ENCODE assay signal across 10 mouse cellular contexts in the genomic region with DNA sequence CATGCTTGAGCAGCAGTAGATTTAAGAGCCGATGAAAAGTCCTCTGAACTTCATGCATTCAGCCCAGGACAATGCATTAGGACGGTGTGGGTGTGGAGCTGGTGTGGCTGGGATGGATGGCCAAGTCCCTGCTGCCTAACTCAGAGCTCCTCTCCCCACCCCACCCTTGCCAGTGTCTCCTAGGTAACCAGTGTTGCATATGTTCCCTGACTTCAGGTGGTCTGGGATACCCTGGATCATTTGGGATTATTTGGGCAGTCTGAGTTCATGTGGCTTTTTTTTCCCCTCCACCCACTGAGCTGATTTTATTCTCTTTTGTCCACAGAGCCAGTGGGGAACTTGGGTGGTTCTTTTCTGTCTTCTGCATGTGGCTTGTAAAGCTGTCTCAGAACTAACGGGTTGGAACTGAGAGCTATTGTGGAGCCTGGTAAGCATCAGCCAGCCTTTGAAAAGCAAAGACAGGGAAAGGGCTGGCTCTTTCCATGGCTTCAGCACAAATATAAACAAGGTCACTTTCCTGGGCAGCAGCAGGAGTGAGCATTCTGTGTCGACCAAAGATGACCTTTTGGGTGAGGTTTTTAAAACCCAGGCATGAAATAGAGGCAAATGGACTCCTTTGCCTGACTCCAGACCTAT.
A peak's percentile ranks its signal among the peaks of the same experiment; 100 is the strongest.
DNase-seq lines count a peak whose midpoint lies in the region; ATAC-seq and TF ChIP-seq lines count a peak whose summit lies in the region.
"Had no signal": no experiment of that assay in that cellular context is flagged by ENCODE, and none has a peak within 500 bp of the region (broad histone marks: within the 10 kb centered on the region; RNA-seq: fewer than 3 reads in every experiment).

No protein-coding gene starts in this region.

- intact Hi-C loops in gastrocnemius, postnatal 36 days (cut with DNase I), result no loop called here
- intact Hi-C loops in heart, postnatal 36 days (cut with DNase I), result no loop called here

- no peak overlapping the region for H3K9ac ChIP-seq in limb, embryonic 12.5 days (replicated peaks)
- no peak overlapping the region for H3K9ac ChIP-seq in stomach, postnatal 0 days (ENCODE audit: low read length)

- H3K4me1 ChIP-seq in limb, embryonic 12.5 days (replicated peaks), result peaks cover 20% of the 10 kb centered on the region
- peaks cover 5% of the 10 kb centered on the region; the same call in 1 of the 2 replicates for H3K4me1 ChIP-seq in stomach, postnatal 0 days (replicated peaks; ENCODE audit: control insufficient read depth, insufficient read depth)

- H3K27ac ChIP-seq in limb, embryonic 12.5 days, result peak overlapping the region; percentile 68
- peak overlapping the region; percentile 46; the same call in 1 of the 2 replicates for H3K27ac ChIP-seq in stomach, postnatal 0 days (replicated peaks)

- peaks cover 2% of the 10 kb centered on the region; the same call in 1 of the 2 replicates for H3K27me3 ChIP-seq in limb, embryonic 12.5 days
- no peaks in the 10 kb centered on the region for H3K27me3 ChIP-seq in stomach, postnatal 0 days (ENCODE audit: control insufficient read depth, insufficient read depth, low read length)

- no peak for TF ChIP-seq CTCF in stomach, postnatal 0 days (IDR thresholded peaks at IDR 0.05; ENCODE audit: low read depth)

- no peak overlapping the region for H3K4me3 ChIP-seq in limb, embryonic 12.5 days (replicated peaks)
- no peak overlapping the region for H3K4me3 ChIP-seq in stomach, postnatal 0 days (ENCODE audit: low read depth, low read length)
- H3K4me3 ChIP-seq: erythroblast, embryonic 14.5 days had no signal

- H3K4me2 ChIP-seq in limb, embryonic 12.5 days, result no peak overlapping the region
- no peak overlapping the region; the same call in 1 of the 2 replicates for H3K4me2 ChIP-seq in stomach, postnatal 0 days (replicated peaks; ENCODE audit: low read depth)

- peak; percentile 61; the same call in 1 of the 2 replicates for ATAC-seq in limb, embryonic 12.5 days (ENCODE audit: insufficient number of reproducible peaks, insufficient read depth, low FRiP score, low TSS enrichment, low read depth)
- peak; percentile 49; the same call in 1 of the 2 replicates for ATAC-seq in stomach, postnatal 0 days (ENCODE audit: low FRiP score, low TSS enrichment)

- DNase-seq in gastrocnemius, adult 18-20 months (ENCODE audit: low spot score), result peak; percentile 9
- no peak for DNase-seq in gastrocnemius, postnatal 36 days
- DNase-seq in urinary bladder, postnatal 36 days (ENCODE audit: low spot score in 2 of 2), result peak; percentile 3 to 5
- no peak for DNase-seq in urinary bladder, postnatal 25 days (ENCODE audit: low spot score)
- DNase-seq in stomach, postnatal 0 days (ENCODE audit: low spot score), result no peak
- no peak for DNase-seq in heart, postnatal 36 days
- DNase-seq in frontal cortex, postnatal 25 days (ENCODE audit: low spot score in 2 of 2), result no peak
- DNase-seq: lung, adult 2 months had no signal

- H3K36me3 ChIP-seq in limb, embryonic 12.5 days, result no peaks in the 10 kb centered on the region
- no peaks in the 10 kb centered on the region for H3K36me3 ChIP-seq in stomach, postnatal 0 days (ENCODE audit: control insufficient read depth, insufficient read depth, low read length)

- no peaks in the 10 kb centered on the region for H3K9me3 ChIP-seq in limb, embryonic 12.5 days
- H3K9me3 ChIP-seq in stomach, postnatal 0 days (ENCODE audit: control insufficient read depth, low read length), result no peaks in the 10 kb centered on the region

- WGBS in limb, embryonic 12.5 days, result 19% methylated on average over 4 of the region's 4 CpGs
- WGBS in stomach, postnatal 0 days, result 23% methylated on average over 4 of the region's 4 CpGs

- TF ChIP-seq EP300 in stomach, postnatal 0 days (optimal IDR thresholded peaks at IDR 0.05), result no peak

Comparison
In these comparisons a context has a peak if more than half of its experiments do, and no peak if none do; other contexts are left out.
1. DNase-seq: peak in gastrocnemius, adult 18-20 months (single experiment) and urinary bladder, postnatal 36 days (2 of 2); none in gastrocnemius, postnatal 36 days (0 of 2), urinary bladder, postnatal 25 days (single experiment), stomach, postnatal 0 days (single experiment), heart, postnatal 36 days (0 of 2) and frontal cortex, postnatal 25 days (0 of 2).